Mouse (Mus musculus): ENCODE measurements around the gene Rbfox2. TPM values are rescaled to one million over a fixed set of nuclear protein-coding genes. Genes with fewer than 3 reads are reported as not detected.
A peak's percentile ranks its signal among the peaks of the same experiment; 100 is the strongest.
"Not testable (repeated sequence)": the region's sequence is repeated elsewhere in the genome, so short reads cannot be mapped to it uniquely, and the experiment has no call there.

The Rbfox2 gene
- polyA plus RNA-seq, 1 experiment from 2014 or later, result 76.2 TPM

GRCm38 (mm10) chr15:77342005-77342404 lies 35.2 kb upstream of the Rbfox2 start:
- no peaks in the 10 kb centered on the region for H3K36me3 ChIP-seq
- no peaks in the 10 kb centered on the region for H3K27me3 ChIP-seq (ENCODE audit: insufficient read depth, poor library complexity, severe bottlenecking)
- peaks cover 31% of the 10 kb centered on the region for H3K4me1 ChIP-seq
- H3K9me3 ChIP-seq, result no peaks in the 10 kb centered on the region
- no peak overlapping the region for H3K4me3 ChIP-seq
- WGBS, result 88% methylated on average over 6 of the region's 6 CpGs
- DNase-seq (ENCODE audit: low spot score), result no peak
- peak overlapping the region; percentile 3; the same call in 1 of the 2 replicates for H3K27ac ChIP-seq

GRCm38 (mm10) chr15:77340581-77340980 lies 33.8 kb upstream of the Rbfox2 start:
- no peaks in the 10 kb centered on the region for H3K27me3 ChIP-seq (ENCODE audit: insufficient read depth, poor library complexity, severe bottlenecking)
- H3K9me3 ChIP-seq, result no peaks in the 10 kb centered on the region
- no peaks in the 10 kb centered on the region for H3K36me3 ChIP-seq
- peaks cover 44% of the 10 kb centered on the region for H3K4me1 ChIP-seq
- H3K4me3 ChIP-seq, result no peak overlapping the region
- DNase-seq (ENCODE audit: low spot score), result no peak
- H3K27ac ChIP-seq, result no peak overlapping the region

- no peak for DNase-seq (ENCODE audit: low spot score)
- WGBS, result 63% methylated on average over 8 of the region's 8 CpGs
- H3K4me3 ChIP-seq, result no peak overlapping the region
- H3K27me3 ChIP-seq (ENCODE audit: insufficient read depth, poor library complexity, severe bottlenecking), result no peaks in the 10 kb centered on the region
- H3K9me3 ChIP-seq, result no peaks in the 10 kb centered on the region
- peaks cover 41% of the 10 kb centered on the region for H3K4me1 ChIP-seq
- no peaks in the 10 kb centered on the region for H3K36me3 ChIP-seq
- no peak overlapping the region for H3K27ac ChIP-seq
Observed at GRCm38 (mm10) chr15:77338924-77339429, 32.2 kb upstream of the Rbfox2 start.

- Histone ChIP-seq H3K27me3 (ENCODE audit: insufficient read depth, poor library complexity, severe bottlenecking) (no peaks in the 10 kb centered on the region), H3K9me3 (no peaks in the 10 kb centered on the region), H3K27ac (no peak overlapping the region), H3K4me1 (peaks cover 38% of the 10 kb centered on the region), H3K36me3 (no peaks in the 10 kb centered on the region), H3K4me3 (no peak overlapping the region)
- DNase-seq (ENCODE audit: low spot score), result no peak
- 78% methylated on average over 7 of the region's 7 CpGs for WGBS
Observed at GRCm38 (mm10) chr15:77338451-77338850, 31.6 kb upstream of the Rbfox2 start.

GRCm38 (mm10) chr15:77337926-77338325 lies 31.1 kb upstream of the Rbfox2 start:
- no peak overlapping the region for H3K27ac ChIP-seq

GRCm38 (mm10) chr15:77336968-77337341 lies 30.2 kb upstream of the Rbfox2 start:
- Histone ChIP-seq H3K36me3 (no peaks in the 10 kb centered on the region), H3K4me1 (peaks cover 25% of the 10 kb centered on the region), H3K9me3 (no peaks in the 10 kb centered on the region), H3K27me3 (ENCODE audit: insufficient read depth, poor library complexity, severe bottlenecking) (no peaks in the 10 kb centered on the region), H3K4me3 (peak overlapping the region; percentile 56), H3K27ac (peak overlapping the region; percentile 82)
- WGBS, result 49% methylated on average over 9 of the region's 9 CpGs
- DNase-seq (ENCODE audit: low spot score), result no peak

More at GRCm38 (mm10) chr15:77337926-77338325, 31.1 kb upstream of the Rbfox2 start:
- no peaks in the 10 kb centered on the region for H3K36me3 ChIP-seq
- no peak for DNase-seq (ENCODE audit: low spot score)
- WGBS, result 70% methylated on average over 3 of the region's 3 CpGs
- H3K4me1 ChIP-seq, result peaks cover 32% of the 10 kb centered on the region
- H3K4me3 ChIP-seq, result no peak overlapping the region
- no peaks in the 10 kb centered on the region for H3K27me3 ChIP-seq (ENCODE audit: insufficient read depth, poor library complexity, severe bottlenecking)
- H3K9me3 ChIP-seq, result no peaks in the 10 kb centered on the region

GRCm38 (mm10) chr15:77336287-77336967 lies 29.6 kb upstream of the Rbfox2 start:
- Histone ChIP-seq H3K36me3 (no peaks in the 10 kb centered on the region), H3K4me1 (peaks cover 25% of the 10 kb centered on the region), H3K27ac (peak overlapping the region; percentile 82), H3K4me3 (peak overlapping the region; percentile 56), H3K27me3 (ENCODE audit: insufficient read depth, poor library complexity, severe bottlenecking) (no peaks in the 10 kb centered on the region), H3K9me3 (no peaks in the 10 kb centered on the region)
- WGBS, result 2% methylated on average over 32 of the region's 32 CpGs
- peak; percentile 95 for DNase-seq (ENCODE audit: low spot score)

- WGBS, result 88% methylated on average over 3 of the region's 3 CpGs
- H3K4me3 ChIP-seq; H3K36me3 ChIP-seq; H3K27ac ChIP-seq; H3K27me3 ChIP-seq (ENCODE audit: insufficient read depth, poor library complexity, severe bottlenecking); DNase-seq (ENCODE audit: low spot score); H3K9me3 ChIP-seq: not testable (repeated sequence)
- peaks cover 32% of the 10 kb centered on the region for H3K4me1 ChIP-seq
Observed at GRCm38 (mm10) chr15:77335185-77335584, 28.4 kb upstream of the Rbfox2 start.

GRCm38 (mm10) chr15:77332272-77332991 lies 25.6 kb upstream of the Rbfox2 start:
- DNase-seq (ENCODE audit: low spot score), result no peak
- 67% methylated on average over 7 of the region's 7 CpGs for WGBS
- Histone ChIP-seq H3K4me1 (peaks cover 39% of the 10 kb centered on the region), H3K4me3 (no peak overlapping the region), H3K9me3 (no peaks in the 10 kb centered on the region), H3K36me3 (no peaks in the 10 kb centered on the region), H3K27ac (no peak overlapping the region), H3K27me3 (ENCODE audit: insufficient read depth, poor library complexity, severe bottlenecking) (no peaks in the 10 kb centered on the region)

- Histone ChIP-seq H3K36me3 (no peaks in the 10 kb centered on the region), H3K9me3 (no peaks in the 10 kb centered on the region), H3K4me1 (peaks cover 34% of the 10 kb centered on the region), H3K27ac (peak overlapping the region; percentile 39; the same call in 1 of the 2 replicates), H3K27me3 (ENCODE audit: insufficient read depth, poor library complexity, severe bottlenecking) (no peaks in the 10 kb centered on the region), H3K4me3 (no peak overlapping the region)
- DNase-seq (ENCODE audit: low spot score), result no peak
- WGBS, result 84% methylated on average over 4 of the region's 4 CpGs
Observed at GRCm38 (mm10) chr15:77331444-77331843, 24.6 kb upstream of the Rbfox2 start.

- H3K36me3 ChIP-seq, result no peaks in the 10 kb centered on the region
- no peak overlapping the region for H3K4me3 ChIP-seq
- H3K4me1 ChIP-seq, result peaks cover 29% of the 10 kb centered on the region
- H3K27ac ChIP-seq, result peak overlapping the region; percentile 44
- 72% methylated on average over 12 of the region's 12 CpGs for WGBS
- H3K9me3 ChIP-seq, result no peaks in the 10 kb centered on the region
- no peak for DNase-seq (ENCODE audit: low spot score)
- H3K27me3 ChIP-seq (ENCODE audit: insufficient read depth, poor library complexity, severe bottlenecking), result no peaks in the 10 kb centered on the region
Observed at GRCm38 (mm10) chr15:77329681-77330180, 22.9 kb upstream of the Rbfox2 start.

- no peak overlapping the region for H3K27ac ChIP-seq
- no peaks in the 10 kb centered on the region for H3K9me3 ChIP-seq
- no peaks in the 10 kb centered on the region for H3K27me3 ChIP-seq (ENCODE audit: insufficient read depth, poor library complexity, severe bottlenecking)
- no peak overlapping the region for H3K4me3 ChIP-seq
- 69% methylated on average over 4 of the region's 4 CpGs for WGBS
- peaks cover 20% of the 10 kb centered on the region; the same call in 1 of the 2 replicates for H3K4me1 ChIP-seq
- DNase-seq (ENCODE audit: low spot score), result no peak
- no peaks in the 10 kb centered on the region for H3K36me3 ChIP-seq
Observed at GRCm38 (mm10) chr15:77326361-77326760, 19.6 kb upstream of the Rbfox2 start.

GRCm38 (mm10) chr15:77324426-77324825 lies 17.6 kb upstream of the Rbfox2 start:
- 86% methylated on average over 11 of the region's 11 CpGs for WGBS
- Histone ChIP-seq H3K27me3 (ENCODE audit: insufficient read depth, poor library complexity, severe bottlenecking) (no peaks in the 10 kb centered on the region), H3K4me3 (no peak overlapping the region), H3K36me3 (no peaks in the 10 kb centered on the region), H3K9me3 (no peaks in the 10 kb centered on the region), H3K4me1 (peaks cover 7% of the 10 kb centered on the region; the same call in 1 of the 2 replicates), H3K27ac (no peak overlapping the region)
- no peak for DNase-seq (ENCODE audit: low spot score)
